24 mouse cellular contexts compared by ENCODE assay signal in the genomic region with DNA sequence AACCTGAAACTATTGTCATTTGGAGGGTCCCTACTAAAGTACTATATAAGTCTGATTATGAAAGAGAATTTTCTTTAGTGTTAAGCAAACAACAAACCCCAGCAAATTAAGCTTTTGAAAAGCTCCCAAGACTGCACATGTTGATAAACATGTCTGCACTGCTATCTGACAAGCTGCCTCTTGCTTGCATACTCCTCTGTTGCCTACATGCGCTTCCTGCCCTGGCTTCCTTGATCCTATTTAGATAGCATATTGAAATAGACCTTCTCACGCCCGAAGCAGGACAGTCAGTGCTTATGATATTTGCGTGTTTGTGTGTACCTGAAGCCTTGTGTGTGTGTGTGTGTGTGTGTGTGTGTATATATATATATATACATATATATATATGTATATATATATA. TPM values are rescaled to one million over a fixed set of nuclear protein-coding genes. Genes with fewer than 3 reads are reported as not detected.
A peak's percentile ranks its signal among the peaks of the same experiment; 100 is the strongest.
DNase-seq lines count a peak whose midpoint lies in the region; ATAC-seq lines count a peak whose summit lies in the region.
"Had no signal": no experiment of that assay in that cellular context is flagged by ENCODE, and none has a peak within 500 bp of the region (broad histone marks: within the 10 kb centered on the region; RNA-seq: fewer than 3 reads in every experiment).

No protein-coding gene starts in this region.

- H3K27ac ChIP-seq in heart, embryonic 12.5 days (ENCODE audit: poor library complexity, severe bottlenecking): no peak overlapping the region
- H3K27ac ChIP-seq: embryonic facial prominence, embryonic 10.5 days; forebrain, embryonic 13.5 days; heart, embryonic 10.5 days; heart, embryonic 15.5 days; hindbrain, embryonic 10.5 days; hindbrain, embryonic 15.5 days had no signal

- 0 out of 2 replicates have a peak, but pooled peaks cover 5% of the 10 kb centered on the region for H3K27me3 ChIP-seq in heart, embryonic 12.5 days (replicated peaks)
- H3K27me3 ChIP-seq: CH12.LX; forebrain, embryonic 13.5 days; heart, embryonic 15.5 days; hindbrain, embryonic 15.5 days had no signal

- H3K9me3 ChIP-seq in heart, embryonic 12.5 days (replicated peaks): no peaks in the 10 kb centered on the region
- H3K9me3 ChIP-seq: embryonic facial prominence, embryonic 10.5 days; forebrain, embryonic 13.5 days; heart, embryonic 10.5 days; heart, embryonic 15.5 days; hindbrain, embryonic 10.5 days; hindbrain, embryonic 15.5 days had no signal

- peaks cover 23% of the 10 kb centered on the region for H3K36me3 ChIP-seq in heart, embryonic 12.5 days

- no peak overlapping the region for H3K4me3 ChIP-seq in heart, embryonic 12.5 days
- H3K4me3 ChIP-seq: embryonic facial prominence, embryonic 10.5 days; forebrain, embryonic 13.5 days; heart, embryonic 10.5 days; heart, embryonic 15.5 days; hindbrain, embryonic 10.5 days; hindbrain, embryonic 15.5 days had no signal

- H3K9ac ChIP-seq in heart, embryonic 12.5 days: no peak overlapping the region
- H3K9ac ChIP-seq: forebrain, embryonic 13.5 days; forebrain, postnatal 0 days; heart, embryonic 15.5 days; hindbrain, embryonic 15.5 days had no signal

- peak; percentile 7 for DNase-seq in heart, adult 11 months
- peak; percentile 27 to 39 for DNase-seq in urinary bladder, postnatal 36 days (ENCODE audit: low spot score in 2 of 2)
- DNase-seq in urinary bladder, postnatal 4 days (ENCODE audit: low spot score in 2 of 2): no peak
- no peak for DNase-seq in yolk sac, embryonic 10.5 days (ENCODE audit: low spot score)
- DNase-seq in gastrocnemius, postnatal 14 days: no peak
- no peak for DNase-seq in cerebellum, adult 8-10 months
- DNase-seq: adrenal gland, postnatal 10 days; B cell, adult 2 months; cerebellum, adult 11 months; cerebellum, adult 9-11 months; cerebellum, postnatal 36 days; forebrain, postnatal 0 days; gastrocnemius, postnatal 25 days; heart, adult 18-20 months; heart, postnatal 14 days had no signal

- WGBS in heart, embryonic 12.5 days: 78% methylated on average over 4 of the region's 4 CpGs

- intact Hi-C loops in gastrocnemius, postnatal 14 days (cut with DNase I; ENCODE audit: low total_unique reads): no loop called here

- no peak for ATAC-seq in heart, embryonic 12.5 days (ENCODE audit: insufficient number of reproducible peaks, low FRiP score)
- peak; percentile 42 for ATAC-seq in inflammation-experienced regulatory T-cells, adult 6 months
- ATAC-seq: forebrain, embryonic 13.5 days had no signal

- H3K4me2 ChIP-seq in heart, embryonic 12.5 days: no peak overlapping the region
- H3K4me2 ChIP-seq: forebrain, embryonic 13.5 days; heart, embryonic 15.5 days; hindbrain, embryonic 15.5 days had no signal

- peaks cover 27% of the 10 kb centered on the region for H3K4me1 ChIP-seq in heart, embryonic 12.5 days (replicated peaks)

RNA-seq across cellular contexts. Expression of gene Cblb, which starts 14.0 kb away (rescaled TPM):
- polyA plus RNA-seq in heart, embryonic 12.5 days (2016; fragmentation: Nextera tagmentation; extraction: Ambion mirVana): 15.4 and 15.9 TPM in 2 replicates
- 10 to 100 TPM; 40.7 to 50.0 (median 46.0) TPM for polyA plus RNA-seq in inflammation-experienced regulatory T-cells, adult 6 months (2017; shearing (Covaris generic))
- total RNA-seq in gastrocnemius, postnatal 14 days (2021): 10 to 100 TPM; 10.4 to 19.2 TPM

Comparison
In these comparisons a context has a peak if more than half of its experiments do, and no peak if none do; other contexts are left out.
1. DNase-seq: peak in heart, adult 11 months (single experiment) and urinary bladder, postnatal 36 days (2 of 2); none in urinary bladder, postnatal 4 days (0 of 2), yolk sac, embryonic 10.5 days (single experiment), gastrocnemius, postnatal 14 days (single experiment) and cerebellum, adult 8-10 months (single experiment).